Mouse (Mus musculus) intestine, embryonic 14.5 days (tissue): ENCODE measurements at regions not wholly inside any gene's neighbourhood (a gene's known extent, or its start where the extent isn't known, plus 50 kb on each side); places are given as distances from the start of the nearest gene placed in this dataset.

Experiments used
- ATAC-seq: fragments of 200-750 bp; cut with Nextera tagmentation; replicated peaks from 2 replicates; pipeline ENCODE4 v1.8.0; 2017; ENCODE audit warnings: low read depth, moderate number of reproducible peaks, moderate TSS enrichment, moderate library complexity; ENCODE audit not compliant: low FRiP score, low TSS enrichment
- DNase-seq: peaks from one replicate; pipeline ENCODE4 v3.0.0-alpha.2; 2018; ENCODE audit warnings: low spot score
- H3K27ac ChIP-seq: fragments of 300-500 bp; sonication (generic); 2 replicates; pipeline ENCODE4 v1.5.1; 2014; ENCODE audit warnings: low read depth, mild to moderate bottlenecking, control low read depth
- H3K27me3 ChIP-seq: fragments of 300-500 bp; sonication (generic); replicated peaks from 2 replicates; pipeline ENCODE4 v1.6.1; 2014; ENCODE audit warnings: low read length, control low read depth; ENCODE audit not compliant: control insufficient read depth, insufficient read depth
- H3K36me3 ChIP-seq: fragments of 300-500 bp; sonication (generic); 2 replicates; pipeline ENCODE4 v1.6.1; 2014; ENCODE audit warnings: low read length, control low read depth; ENCODE audit not compliant: control insufficient read depth, insufficient read depth
- H3K4me1 ChIP-seq: fragments of 300-500 bp; sonication (generic); replicated peaks from 2 replicates; pipeline ENCODE4 v1.6.1; 2014; ENCODE audit warnings: low read length, control low read depth, mixed read lengths; ENCODE audit not compliant: control insufficient read depth, insufficient read depth
- H3K4me2 ChIP-seq: fragments of 300-500 bp; sonication (generic); 2 replicates; pipeline ENCODE4 v1.6.1; 2014; ENCODE audit warnings: low read length
- H3K4me3 ChIP-seq: fragments of 300-500 bp; sonication (generic); 2 replicates; pipeline ENCODE4 v1.5.1; 2014; ENCODE audit warnings: low read depth, low read length, control low read depth, mixed read lengths
- H3K9ac ChIP-seq: fragments of 300-500 bp; sonication (generic); 2 replicates; pipeline ENCODE4 v1.6.1; 2014; ENCODE audit warnings: mild to moderate bottlenecking, low read length
- H3K9me3 ChIP-seq: fragments of 300-500 bp; sonication (generic); 2 replicates; pipeline ENCODE4 v1.6.1; 2016; ENCODE audit warnings: low read length, control low read depth; ENCODE audit not compliant: control insufficient read depth
- WGBS: fragments of 180-500 bp; shearing (Covaris S2); extraction: QIAGEN DNeasy Blood & Tissue Kit; methylation state at CpG from one replicate; pipeline ENCODE4 v1.1.7; 2014; 5-methylcytosine and 5-hydroxymethylcytosine counted together

- Histone ChIP-seq H3K27me3 (no peaks in the 10 kb centered on the region), H3K36me3 (no peaks in the 10 kb centered on the region), H3K4me1 (no peaks in the 10 kb centered on the region), H3K4me2 (no peak overlapping the region), H3K4me3 (no peak overlapping the region), H3K27ac (no peak overlapping the region), H3K9ac (no peak overlapping the region), H3K9me3 (no peaks in the 10 kb centered on the region)
- ATAC-seq (no peak), DNase-seq (no peak)
- 51% methylated on average over 8 of the region's 8 CpGs for WGBS
These were observed 220.8 kb upstream of the Ppp2r3a start for GRCm38 (mm10) chr9:101472101-101473073.

GRCm38 (mm10) chr9:101471665-101472064, 220.1 kb upstream of the Ppp2r3a start:
- Histone ChIP-seq H3K4me2 (no peak overlapping the region), H3K4me3 (no peak overlapping the region), H3K9me3 (no peaks in the 10 kb centered on the region), H3K9ac (no peak overlapping the region), H3K27me3 (no peaks in the 10 kb centered on the region), H3K27ac (no peak overlapping the region), H3K4me1 (no peaks in the 10 kb centered on the region), H3K36me3 (no peaks in the 10 kb centered on the region)
- 73% methylated on average over 3 of the region's 3 CpGs for WGBS
- DNase-seq (no peak), ATAC-seq (no peak)

- no peaks in the 10 kb centered on the region for H3K9me3 ChIP-seq
- no peak overlapping the region for H3K4me3 ChIP-seq
- H3K4me1 ChIP-seq = no peaks in the 10 kb centered on the region
- no peak overlapping the region for H3K9ac ChIP-seq
- no peaks in the 10 kb centered on the region for H3K36me3 ChIP-seq
- no peak overlapping the region for H3K27ac ChIP-seq
- no peaks in the 10 kb centered on the region for H3K27me3 ChIP-seq
- WGBS = 83% methylated on average over 3 of the region's 3 CpGs
- no peak for ATAC-seq
- DNase-seq = no peak
- no peak overlapping the region for H3K4me2 ChIP-seq
These were observed 218.2 kb upstream of the Ppp2r3a start for GRCm38 (mm10) chr9:101469756-101470155.

- no peak overlapping the region for H3K9ac ChIP-seq
- H3K4me1 ChIP-seq = no peaks in the 10 kb centered on the region
- no peak overlapping the region for H3K27ac ChIP-seq
- no peaks in the 10 kb centered on the region for H3K27me3 ChIP-seq
- WGBS = 65% methylated on average over 18 of the region's 18 CpGs
- no peaks in the 10 kb centered on the region for H3K9me3 ChIP-seq
- DNase-seq (no peak), ATAC-seq (no peak)
- H3K4me3 ChIP-seq = no peak overlapping the region
- no peaks in the 10 kb centered on the region for H3K36me3 ChIP-seq
- no peak overlapping the region for H3K4me2 ChIP-seq
These were observed 213.3 kb upstream of the Ppp2r3a start for GRCm38 (mm10) chr9:101464727-101465427.

- H3K27me3 ChIP-seq = no peaks in the 10 kb centered on the region
- no peaks in the 10 kb centered on the region for H3K36me3 ChIP-seq
- H3K4me3 ChIP-seq = no peak overlapping the region
- no peak overlapping the region for H3K27ac ChIP-seq
- H3K9me3 ChIP-seq = no peaks in the 10 kb centered on the region
- no peak for ATAC-seq
- H3K9ac ChIP-seq = no peak overlapping the region
- WGBS = 60% methylated on average over 11 of the region's 11 CpGs
- no peaks in the 10 kb centered on the region for H3K4me1 ChIP-seq
- H3K4me2 ChIP-seq = no peak overlapping the region
- no peak for DNase-seq
These were observed 207.5 kb upstream of the Ppp2r3a start for GRCm38 (mm10) chr9:101458947-101459627.

- ATAC-seq = no peak
- Histone ChIP-seq H3K9me3 (no peaks in the 10 kb centered on the region), H3K27ac (no peak overlapping the region), H3K4me3 (no peak overlapping the region), H3K27me3 (no peaks in the 10 kb centered on the region), H3K9ac (no peak overlapping the region), H3K4me2 (no peak overlapping the region), H3K4me1 (no peaks in the 10 kb centered on the region), H3K36me3 (no peaks in the 10 kb centered on the region)
- WGBS = 60% methylated on average over 10 of the region's 10 CpGs
- no peak for DNase-seq
These were observed 206.8 kb upstream of the Ppp2r3a start for GRCm38 (mm10) chr9:101458306-101458946.

GRCm38 (mm10) chr9:101446316-101446715, 194.7 kb upstream of the Ppp2r3a start:
- Histone ChIP-seq H3K27ac (no peak overlapping the region), H3K36me3 (no peaks in the 10 kb centered on the region), H3K27me3 (no peaks in the 10 kb centered on the region), H3K4me1 (no peaks in the 10 kb centered on the region), H3K4me2 (no peak overlapping the region), H3K4me3 (no peak overlapping the region), H3K9me3 (no peaks in the 10 kb centered on the region), H3K9ac (no peak overlapping the region)
- ATAC-seq (no peak), DNase-seq (no peak)
- 78% methylated on average over 2 of the region's 2 CpGs for WGBS

- no peak overlapping the region for H3K9ac ChIP-seq
- no peaks in the 10 kb centered on the region for H3K27me3 ChIP-seq
- no peak overlapping the region for H3K27ac ChIP-seq
- H3K4me2 ChIP-seq = no peak overlapping the region
- ATAC-seq = no peak
- no peaks in the 10 kb centered on the region for H3K9me3 ChIP-seq
- H3K4me3 ChIP-seq = no peak overlapping the region
- DNase-seq = no peak
- H3K36me3 ChIP-seq = no peaks in the 10 kb centered on the region
- 78% methylated on average over 5 of the region's 5 CpGs for WGBS
- no peaks in the 10 kb centered on the region for H3K4me1 ChIP-seq
These were observed 194.2 kb upstream of the Ppp2r3a start for GRCm38 (mm10) chr9:101445764-101446163.
